Mouse (Mus musculus): ENCODE data around the gene Cbs. TPM values are rescaled to one million over a fixed set of nuclear protein-coding genes. Genes with fewer than 3 reads are reported as not detected.

Gene Cbs
- polyA plus RNA-seq, 1 experiment: 5.4 TPM

GRCm38 (mm10) chr17:31559021-31559789, 77.8 kb downstream of the Cbs start:
- no peak for DNase-seq (ENCODE audit: low read depth)
- TF ChIP-seq CTCF (IDR thresholded peaks at IDR 0.05; ENCODE audit: borderline replicate concordance, extremely low read depth, insufficient read depth, insufficient read length) (no peak), POLR2A (IDR thresholded peaks at IDR 0.05; ENCODE audit: borderline replicate concordance, extremely low read depth, insufficient read depth, insufficient read length, poor library complexity, severe bottlenecking) (no peak)

Other genes starting within 250 kb of the Cbs start
- 40.9 and 50.4 TPM in 2 replicates for gene Wdr4, start 117.3 kb downstream of the Cbs start, polyA plus RNA-seq (2012; rRNA removed)
- gene Ndufv3, start 117.1 kb downstream of the Cbs start, polyA plus RNA-seq (2012; rRNA removed): 150 and 186 TPM in 2 replicates
- gene Pknox1, start 72.5 kb downstream of the Cbs start, polyA plus RNA-seq (2012; rRNA removed): 32.2 and 36.8 TPM in 2 replicates
- 217 and 227 TPM in 2 replicates for gene U2af1, start 21.7 kb upstream of the Cbs start, polyA plus RNA-seq (2012; rRNA removed)
- gene Cryaa, start 40.6 kb upstream of the Cbs start, polyA plus RNA-seq (2012; rRNA removed): 0.06 and 0.12 TPM in 2 replicates
- gene Sik1, start 218.6 kb upstream of the Cbs start, polyA plus RNA-seq (2012; rRNA removed): 21.2 and 29.9 TPM in 2 replicates

Measured in brain, embryonic 14.5 days (tissue).